Mouse (Mus musculus): ENCODE results near the gene Apom. TPM values are rescaled to one million over a fixed set of nuclear protein-coding genes. Genes with fewer than 3 reads are reported as not detected.
A peak's percentile ranks its signal among the peaks of the same experiment; 100 is the strongest.

Gene Apom
- polyA plus RNA-seq, 1 experiment from 2014 or later: 0.56 TPM

DNA sequence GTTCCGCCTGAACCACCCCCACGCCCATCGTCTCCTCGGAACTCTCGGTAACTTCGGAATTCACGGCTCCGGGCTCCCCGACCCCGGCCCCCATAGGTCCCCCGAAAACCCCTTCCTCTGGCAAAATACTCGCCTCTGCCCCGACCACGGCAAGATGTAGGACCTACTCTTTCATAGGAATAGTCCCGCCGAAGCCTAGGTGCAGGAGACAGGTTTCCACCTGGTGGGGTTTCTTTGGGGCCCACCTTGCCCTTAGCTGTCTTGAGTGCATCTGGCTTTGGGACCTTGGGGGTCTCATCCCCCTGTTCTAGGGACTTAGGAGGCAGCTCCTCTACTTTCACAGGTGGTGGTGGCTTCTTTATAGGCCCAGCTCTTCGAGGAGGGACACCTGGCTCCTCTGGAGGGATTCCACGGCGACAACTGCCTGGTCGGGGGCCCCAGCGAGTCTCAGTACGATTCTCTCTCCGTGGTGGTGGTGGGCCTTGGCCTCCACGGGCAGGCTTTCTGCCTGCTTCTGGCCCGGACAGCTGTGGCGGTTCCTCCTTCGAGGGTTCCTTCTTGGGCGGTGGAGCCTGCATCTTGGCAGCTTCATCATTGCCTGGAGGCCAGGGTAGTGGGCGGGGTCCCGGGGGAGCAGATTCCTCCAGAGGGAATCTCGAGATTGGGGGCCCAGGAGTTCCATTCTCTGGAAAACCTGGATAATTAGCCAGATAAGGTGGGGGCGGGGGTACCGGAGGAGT lies 24.8 kb upstream of the Apom start:
- Histone ChIP-seq H3K36me3 (peaks cover 100% of the 10 kb centered on the region), H3K27me3 (ENCODE audit: low read depth, poor library complexity, severe bottlenecking) (no peaks in the 10 kb centered on the region), H3K4me3 (no peak overlapping the region), H3K4me1 (peaks cover 11% of the 10 kb centered on the region), H3K27ac (no peak overlapping the region), H3K9me3 (replicated peaks) (no peaks in the 10 kb centered on the region)
- 92% methylated on average over 33 of the region's 33 CpGs for WGBS
- DNase-seq (ENCODE audit: low spot score): no peak

DNA sequence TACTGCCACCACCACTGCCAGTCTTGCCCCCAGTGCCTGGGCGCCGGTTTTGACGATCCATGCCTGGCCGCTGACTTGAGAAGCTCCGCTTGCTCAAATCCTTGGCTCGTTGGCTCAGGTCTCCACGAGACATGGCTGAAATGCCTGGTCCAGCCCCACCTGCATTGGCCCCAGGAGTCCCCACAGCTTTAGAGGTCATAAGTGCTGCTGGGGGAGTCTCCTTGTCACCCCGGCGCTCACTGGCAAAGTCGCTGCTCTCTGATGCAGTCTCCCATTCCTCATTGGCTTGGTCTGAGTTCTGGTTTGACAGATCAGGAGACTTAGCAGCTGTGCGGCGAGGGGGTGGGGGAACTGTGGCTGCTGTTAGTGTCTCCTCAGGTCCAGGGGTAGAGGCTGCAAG lies 23.6 kb upstream of the Apom start:
- H3K36me3 ChIP-seq: peaks cover 99% of the 10 kb centered on the region
- H3K9me3 ChIP-seq (replicated peaks): no peaks in the 10 kb centered on the region
- 0 out of 2 replicates have a peak overlapping the region, but pooled peaks have one; percentile 17 for H3K27ac ChIP-seq
- DNase-seq (ENCODE audit: low spot score): no peak
- H3K4me1 ChIP-seq: peaks cover 9% of the 10 kb centered on the region
- H3K27me3 ChIP-seq (ENCODE audit: low read depth, poor library complexity, severe bottlenecking): no peaks in the 10 kb centered on the region
- WGBS: 93% methylated on average over 12 of the region's 12 CpGs
- H3K4me3 ChIP-seq: peak overlapping the region; percentile 1; the same call in 1 of the 2 replicates

- Histone ChIP-seq H3K4me1 (peaks cover 9% of the 10 kb centered on the region), H3K36me3 (peaks cover 99% of the 10 kb centered on the region), H3K27me3 (ENCODE audit: low read depth, poor library complexity, severe bottlenecking) (no peaks in the 10 kb centered on the region), H3K4me3 (no peak overlapping the region), H3K27ac (no peak overlapping the region), H3K9me3 (replicated peaks) (no peaks in the 10 kb centered on the region)
- no peak for DNase-seq (ENCODE audit: low spot score)
- WGBS: 96% methylated on average over 7 of the region's 7 CpGs
Observed at GRCm38 (mm10) chr17:35154616-35155015, 22.8 kb upstream of the Apom start.

- H3K27ac ChIP-seq: no peak overlapping the region
- peaks cover 99% of the 10 kb centered on the region for H3K36me3 ChIP-seq
- no peaks in the 10 kb centered on the region for H3K27me3 ChIP-seq (ENCODE audit: low read depth, poor library complexity, severe bottlenecking)
- peaks cover 9% of the 10 kb centered on the region for H3K4me1 ChIP-seq
- no peak overlapping the region for H3K4me3 ChIP-seq
- WGBS: 80% methylated on average over 4 of the region's 4 CpGs
- no peaks in the 10 kb centered on the region for H3K9me3 ChIP-seq (replicated peaks)
- DNase-seq (ENCODE audit: low spot score): no peak
Observed at GRCm38 (mm10) chr17:35153931-35154330, 22.1 kb upstream of the Apom start.

DNA sequence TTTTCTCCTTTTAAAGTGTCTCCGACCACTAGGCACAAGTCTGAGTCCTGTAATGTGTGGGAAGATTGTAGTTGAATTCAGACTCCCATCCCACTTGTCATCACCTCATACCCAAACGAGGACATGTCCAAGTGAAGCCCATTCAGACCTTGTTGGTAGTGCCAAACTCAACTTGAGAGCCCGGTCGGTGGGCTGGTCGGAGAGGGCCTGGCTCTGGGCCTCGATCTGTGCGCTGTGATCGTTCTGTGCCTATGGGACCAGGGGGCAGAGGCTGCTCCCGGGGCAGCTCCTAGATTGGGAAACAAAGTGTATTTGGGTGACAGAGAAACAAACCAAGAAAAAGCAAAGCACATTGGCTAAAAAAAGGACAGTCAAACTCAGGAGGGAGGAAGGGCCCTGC lies 21.2 kb upstream of the Apom start:
- H3K9me3 ChIP-seq (replicated peaks): no peaks in the 10 kb centered on the region
- DNase-seq (ENCODE audit: low spot score): no peak
- no peaks in the 10 kb centered on the region for H3K27me3 ChIP-seq (ENCODE audit: low read depth, poor library complexity, severe bottlenecking)
- peaks cover 99% of the 10 kb centered on the region for H3K36me3 ChIP-seq
- H3K4me1 ChIP-seq: peaks cover 9% of the 10 kb centered on the region
- H3K27ac ChIP-seq: no peak overlapping the region
- WGBS: 93% methylated on average over 9 of the region's 9 CpGs
- H3K4me3 ChIP-seq: no peak overlapping the region

DNA sequence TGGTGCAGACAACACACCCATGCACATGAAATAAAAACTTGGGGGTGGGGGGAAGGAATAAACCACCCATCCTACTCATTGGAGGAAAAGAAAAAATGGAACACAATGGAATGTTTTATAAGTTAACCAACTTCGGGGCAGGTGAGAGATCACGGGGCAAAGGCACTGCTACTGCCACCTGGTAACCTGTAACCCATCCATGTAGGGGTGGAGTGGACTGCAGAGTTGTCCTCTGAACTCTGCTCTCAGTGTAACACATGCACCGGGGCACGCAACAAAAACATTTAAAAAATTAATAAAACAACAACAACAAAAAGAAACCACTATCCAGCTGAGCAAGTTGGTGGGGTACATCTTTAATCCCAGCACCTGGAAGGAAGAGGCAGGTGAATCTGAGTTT lies 20.3 kb upstream of the Apom start:
- H3K9me3 ChIP-seq (replicated peaks): no peaks in the 10 kb centered on the region
- H3K36me3 ChIP-seq: peaks cover 97% of the 10 kb centered on the region
- H3K4me1 ChIP-seq: peaks cover 9% of the 10 kb centered on the region
- 96% methylated on average over 4 of the region's 4 CpGs for WGBS
- H3K4me3 ChIP-seq: no peak overlapping the region
- DNase-seq (ENCODE audit: low spot score): no peak
- no peaks in the 10 kb centered on the region for H3K27me3 ChIP-seq (ENCODE audit: low read depth, poor library complexity, severe bottlenecking)
- H3K27ac ChIP-seq: no peak overlapping the region

DNA sequence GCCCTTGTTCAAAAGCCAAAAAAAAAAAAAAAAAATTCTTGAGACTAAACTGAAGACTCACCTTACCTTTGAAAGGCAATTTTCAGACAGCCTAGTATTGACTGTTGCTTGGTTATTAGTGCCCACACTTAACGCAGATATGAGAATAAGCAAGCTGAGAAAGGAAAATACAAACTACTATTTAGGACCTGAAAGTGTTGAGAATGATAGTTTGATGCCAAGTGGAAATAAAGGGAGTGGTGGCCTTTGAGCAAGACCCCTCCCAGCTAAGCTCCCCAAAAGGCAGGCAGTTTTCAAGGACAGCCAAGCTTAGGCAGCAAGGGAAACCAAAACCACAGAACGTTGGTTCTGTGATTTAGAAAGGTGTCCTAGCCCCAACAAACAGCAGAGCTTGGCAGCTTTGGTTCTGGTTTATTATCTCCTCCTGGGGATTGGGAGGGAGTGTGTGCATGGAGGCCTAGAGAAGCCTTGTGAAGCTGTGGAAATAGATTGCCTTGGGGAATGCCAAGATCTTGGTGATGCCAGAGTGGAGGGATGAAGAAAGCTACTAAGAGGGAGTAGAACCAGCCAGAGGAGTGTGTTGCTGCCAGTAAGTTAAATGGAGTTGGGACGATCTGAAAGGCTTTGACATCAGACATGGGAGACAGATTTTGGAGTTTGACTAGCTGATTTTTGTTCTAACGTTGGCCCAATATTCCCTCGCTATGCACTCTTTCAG lies 16.2 kb upstream of the Apom start:
- 70% methylated on average over 5 of the region's 5 CpGs for WGBS
- no peak for DNase-seq (ENCODE audit: low spot score)
- peaks cover 97% of the 10 kb centered on the region for H3K36me3 ChIP-seq
- H3K9me3 ChIP-seq (replicated peaks): no peaks in the 10 kb centered on the region
- H3K27ac ChIP-seq: no peak overlapping the region
- no peak overlapping the region for H3K4me3 ChIP-seq
- H3K27me3 ChIP-seq (ENCODE audit: low read depth, poor library complexity, severe bottlenecking): no peaks in the 10 kb centered on the region
- no peaks in the 10 kb centered on the region for H3K4me1 ChIP-seq

DNA sequence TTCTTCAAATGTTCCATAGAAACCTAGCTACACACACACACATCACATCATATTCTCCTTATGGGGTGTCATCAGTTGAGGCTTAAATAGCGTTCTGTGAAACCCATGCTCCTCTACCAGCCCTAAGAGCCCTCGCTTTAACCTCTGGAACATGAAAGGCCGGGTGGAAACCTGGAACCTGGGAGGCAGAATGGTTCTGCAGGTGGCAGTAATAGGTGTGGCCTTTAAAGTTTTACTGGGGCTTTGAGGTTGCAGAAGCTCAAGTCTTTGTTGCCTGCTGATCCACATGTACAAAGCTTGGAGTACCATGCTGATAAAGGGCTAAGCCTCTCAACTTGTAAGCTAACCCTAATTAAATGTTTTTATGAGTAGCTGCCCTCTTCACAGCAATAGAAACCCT lies 15.5 kb upstream of the Apom start:
- no peaks in the 10 kb centered on the region for H3K4me1 ChIP-seq
- no peak for DNase-seq (ENCODE audit: low spot score)
- WGBS: 61% methylated on average over 3 of the region's 3 CpGs
- no peaks in the 10 kb centered on the region for H3K9me3 ChIP-seq (replicated peaks)
- H3K27ac ChIP-seq: no peak overlapping the region
- H3K4me3 ChIP-seq: no peak overlapping the region
- peaks cover 97% of the 10 kb centered on the region for H3K36me3 ChIP-seq
- no peaks in the 10 kb centered on the region for H3K27me3 ChIP-seq (ENCODE audit: low read depth, poor library complexity, severe bottlenecking)

DNA sequence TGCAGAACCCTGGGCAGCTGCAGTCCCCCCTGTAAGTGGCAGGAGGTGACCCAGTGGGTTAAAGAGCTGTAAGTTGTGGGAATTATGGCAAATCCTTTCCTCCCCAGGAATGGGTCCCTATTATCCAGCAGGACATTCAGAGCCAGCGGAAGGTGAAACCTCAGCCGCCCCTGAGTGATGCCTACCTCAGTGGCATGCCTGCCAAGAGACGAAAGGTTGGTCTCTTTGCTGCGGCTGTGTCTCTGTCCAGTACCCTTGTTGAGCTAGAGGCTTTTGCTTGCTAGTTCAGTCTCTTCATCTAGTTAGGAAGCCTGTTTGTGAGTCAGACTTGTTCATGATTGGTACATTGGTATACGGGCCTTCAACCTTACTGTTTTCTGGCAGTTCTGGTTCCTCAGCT lies 14.3 kb upstream of the Apom start:
- Histone ChIP-seq H3K27ac (no peak overlapping the region), H3K36me3 (peaks cover 97% of the 10 kb centered on the region), H3K9me3 (replicated peaks) (no peaks in the 10 kb centered on the region), H3K4me3 (no peak overlapping the region), H3K4me1 (no peaks in the 10 kb centered on the region), H3K27me3 (ENCODE audit: low read depth, poor library complexity, severe bottlenecking) (no peaks in the 10 kb centered on the region)
- no peak for DNase-seq (ENCODE audit: low spot score)
- 91% methylated on average over 5 of the region's 5 CpGs for WGBS

DNA sequence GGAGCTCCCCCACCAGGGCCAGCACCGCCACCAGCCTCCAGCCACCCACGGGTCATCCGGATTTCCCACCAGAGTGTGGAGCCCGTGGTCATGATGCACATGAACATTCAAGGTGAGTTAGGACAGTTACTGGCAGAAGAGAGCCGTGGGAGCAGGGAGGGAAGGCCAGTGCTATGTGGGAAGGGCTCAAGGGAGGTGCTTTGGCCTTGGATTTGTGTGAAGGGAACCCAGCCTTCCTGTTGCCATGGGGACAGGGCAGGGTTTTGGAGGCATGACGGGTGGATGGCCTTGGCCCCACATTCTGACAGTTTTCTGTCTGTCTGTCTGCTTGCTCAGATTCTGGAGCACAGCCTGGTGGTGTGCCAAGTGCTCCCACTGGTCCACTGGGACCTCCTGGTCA lies 10.1 kb upstream of the Apom start:
- Histone ChIP-seq H3K36me3 (peaks cover 97% of the 10 kb centered on the region), H3K9me3 (replicated peaks) (no peaks in the 10 kb centered on the region), H3K4me3 (no peak overlapping the region), H3K4me1 (peaks cover 6% of the 10 kb centered on the region; the same call in 1 of the 2 replicates), H3K27ac (no peak overlapping the region), H3K27me3 (ENCODE audit: low read depth, poor library complexity, severe bottlenecking) (no peaks in the 10 kb centered on the region)
- DNase-seq (ENCODE audit: low spot score): no peak
- 91% methylated on average over 6 of the region's 6 CpGs for WGBS

DNA sequence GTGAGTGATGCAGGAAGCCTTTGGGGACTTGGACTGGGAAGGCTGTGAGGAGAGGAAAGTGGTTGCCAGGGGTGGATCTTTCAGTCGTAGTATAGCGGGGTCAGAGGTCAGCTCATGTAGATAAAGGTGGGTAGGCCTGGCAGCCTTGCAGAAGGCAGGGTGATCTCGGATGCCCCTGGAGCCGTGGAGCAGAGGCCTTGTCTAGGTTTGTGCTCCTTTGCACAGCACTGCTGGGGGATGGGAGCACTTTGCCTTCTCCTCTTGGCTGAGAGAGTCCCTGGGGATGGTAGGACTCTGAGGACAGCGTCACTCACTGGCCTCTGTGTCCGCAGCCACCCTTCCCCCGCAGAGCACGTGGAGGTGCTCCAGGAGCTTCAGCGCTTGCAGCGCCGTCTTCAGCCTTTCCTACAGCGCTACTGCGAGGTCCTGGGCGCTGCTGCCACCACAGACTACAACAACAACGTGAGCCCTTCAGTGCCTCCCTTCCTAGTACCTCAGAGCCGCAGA lies 8.7 kb upstream of the Apom start:
- Histone ChIP-seq H3K4me3 (no peak overlapping the region), H3K27ac (no peak overlapping the region), H3K4me1 (peaks cover 14% of the 10 kb centered on the region), H3K36me3 (peaks cover 83% of the 10 kb centered on the region), H3K9me3 (replicated peaks) (no peaks in the 10 kb centered on the region), H3K27me3 (ENCODE audit: low read depth, poor library complexity, severe bottlenecking) (no peaks in the 10 kb centered on the region)
- no peak for DNase-seq (ENCODE audit: low spot score)
- 82% methylated on average over 16 of the region's 16 CpGs for WGBS

- 93% methylated on average over 3 of the region's 3 CpGs for WGBS
- Histone ChIP-seq H3K9me3 (replicated peaks) (no peaks in the 10 kb centered on the region), H3K27ac (no peak overlapping the region), H3K27me3 (ENCODE audit: low read depth, poor library complexity, severe bottlenecking) (no peaks in the 10 kb centered on the region), H3K36me3 (peaks cover 70% of the 10 kb centered on the region), H3K4me1 (peaks cover 14% of the 10 kb centered on the region), H3K4me3 (no peak overlapping the region)
- DNase-seq (ENCODE audit: low spot score): no peak
Observed at GRCm38 (mm10) chr17:35139269-35139668, 7.4 kb upstream of the Apom start.

DNA sequence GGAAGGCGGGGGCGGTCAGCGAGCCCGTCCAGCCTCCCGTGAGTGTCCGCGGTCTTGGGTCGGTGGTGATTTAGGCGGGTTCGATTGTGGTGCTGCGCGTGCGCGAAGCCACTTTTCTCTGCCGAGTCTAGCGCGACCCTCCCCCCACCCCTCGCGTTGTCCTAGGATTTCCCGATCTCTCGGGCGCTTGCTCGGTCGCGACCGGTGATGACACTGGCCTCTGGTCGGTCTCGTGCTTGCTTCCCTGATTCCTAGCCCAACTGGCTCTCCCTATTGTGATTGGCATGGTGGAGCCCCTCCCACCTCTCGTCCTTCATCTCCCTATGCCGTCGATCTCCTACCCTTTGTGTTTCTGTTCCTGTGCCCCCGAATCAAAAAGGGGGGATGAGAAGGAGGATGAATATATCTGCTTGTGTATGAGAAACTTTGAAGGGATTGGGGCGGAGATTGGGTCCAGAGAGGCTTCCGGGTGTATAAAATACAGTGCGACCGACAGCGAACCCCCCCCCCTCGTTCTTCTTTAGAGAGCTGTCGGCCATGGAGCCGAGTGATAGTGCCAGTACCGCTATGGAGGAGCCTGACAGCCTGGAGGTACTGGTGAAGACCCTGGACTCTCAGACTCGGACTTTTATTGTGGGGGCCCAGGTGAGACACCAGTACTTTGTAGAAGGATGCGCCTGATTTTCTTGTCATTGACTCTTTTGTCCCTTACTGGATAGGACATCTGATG lies 3.9 kb upstream of the Apom start:
- under 1% methylated on average over 43 of the region's 43 CpGs for WGBS
- DNase-seq (ENCODE audit: low spot score): no peak
- Histone ChIP-seq H3K9me3 (replicated peaks) (no peaks in the 10 kb centered on the region), H3K4me3 (peak overlapping the region; percentile 85), H3K27ac (peak overlapping the region; percentile 97), H3K27me3 (ENCODE audit: low read depth, poor library complexity, severe bottlenecking) (no peaks in the 10 kb centered on the region), H3K4me1 (peaks cover 14% of the 10 kb centered on the region), H3K36me3 (peaks cover 37% of the 10 kb centered on the region)

All from limb, embryonic 10.5 days (tissue).